Mouse (Mus musculus) spleen, postnatal 4 days (tissue): Measurements from ENCODE around the gene Smpd1.

Experiments used
- DNase-seq, 2 experiments: peaks; one replicate each; pipeline ENCODE4 v3.0.0; 2022; ENCODE audit warnings: low spot score in 2 of 2

Smpd1 gene

DNA sequence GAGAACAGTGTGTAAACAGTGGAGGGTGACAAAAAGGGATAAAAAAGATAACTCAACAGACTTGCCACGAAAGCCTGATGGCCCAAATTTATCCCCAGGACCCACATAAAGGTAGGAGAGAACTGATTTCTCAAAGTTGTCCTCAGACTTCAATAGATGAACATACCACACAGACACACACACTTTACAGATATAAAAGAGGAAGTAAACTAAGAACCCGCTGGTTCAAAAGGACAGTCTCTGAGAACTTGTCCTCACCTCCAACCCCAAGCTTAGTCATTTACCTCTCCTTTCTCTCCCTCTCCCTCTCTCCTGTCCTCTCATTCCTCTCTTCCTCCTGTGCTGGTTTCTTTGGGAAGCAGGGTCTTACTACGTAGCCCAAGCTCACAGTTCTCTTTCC lies 8.2 kb downstream of the Smpd1 start:
- DNase-seq = no peak

DNA sequence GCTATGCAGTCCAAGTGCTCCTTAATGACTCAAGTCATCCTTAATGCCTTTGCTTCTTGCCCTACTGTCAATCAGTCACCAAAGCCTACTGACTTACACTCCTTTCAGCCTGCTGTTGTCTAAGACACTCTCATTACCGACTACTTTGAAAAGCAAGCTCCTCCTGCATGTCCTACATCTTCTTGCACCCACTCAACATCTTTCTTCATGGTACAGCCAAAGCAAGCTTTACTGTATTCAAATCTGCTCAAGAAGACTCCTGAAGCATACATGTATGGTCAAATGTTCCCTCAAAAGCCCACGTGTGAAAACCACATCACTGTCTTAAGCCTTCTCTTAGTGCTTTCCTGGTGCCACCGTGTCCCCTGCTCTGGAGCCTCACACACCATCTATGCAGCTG lies 9.2 kb downstream of the Smpd1 start:
- DNase-seq = no peak

DNA sequence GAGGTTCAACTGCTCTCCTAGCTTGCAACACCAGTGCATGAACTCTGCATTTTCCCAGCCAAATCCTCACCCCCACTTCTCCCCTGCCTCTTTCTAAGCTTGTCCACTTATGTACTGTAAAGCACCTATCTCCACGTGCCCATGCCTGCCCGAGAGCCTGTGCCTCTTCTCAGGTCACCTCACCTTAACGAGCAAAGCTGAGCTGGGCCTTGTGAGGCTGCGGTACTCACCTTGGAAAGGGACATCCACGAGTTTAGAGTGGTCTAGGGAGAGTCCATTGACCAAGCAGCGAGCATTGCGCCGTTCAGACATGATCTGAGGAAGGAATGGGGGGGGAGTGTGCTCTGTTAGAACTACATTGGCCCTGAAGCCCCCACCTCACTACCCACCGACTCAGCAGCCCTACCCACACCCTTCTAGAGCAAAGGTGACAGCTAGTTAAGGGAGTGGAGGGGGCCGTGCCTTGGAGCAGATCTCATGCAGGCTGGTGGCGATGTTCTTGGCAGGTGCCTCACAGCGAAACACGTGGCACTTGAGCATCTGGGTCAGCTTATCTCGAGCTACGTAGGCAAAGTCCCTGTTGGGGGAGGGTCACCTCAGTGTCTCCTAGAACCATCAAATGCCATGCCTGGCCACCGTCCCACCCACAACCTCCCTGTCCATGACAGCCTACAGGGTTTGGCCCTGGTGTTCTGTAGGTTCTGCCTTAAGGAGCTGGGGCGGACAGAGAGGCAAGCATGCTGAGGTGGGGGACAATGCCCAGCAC lies 11.1 kb downstream of the Smpd1 start:
- no peak for DNase-seq

DNA sequence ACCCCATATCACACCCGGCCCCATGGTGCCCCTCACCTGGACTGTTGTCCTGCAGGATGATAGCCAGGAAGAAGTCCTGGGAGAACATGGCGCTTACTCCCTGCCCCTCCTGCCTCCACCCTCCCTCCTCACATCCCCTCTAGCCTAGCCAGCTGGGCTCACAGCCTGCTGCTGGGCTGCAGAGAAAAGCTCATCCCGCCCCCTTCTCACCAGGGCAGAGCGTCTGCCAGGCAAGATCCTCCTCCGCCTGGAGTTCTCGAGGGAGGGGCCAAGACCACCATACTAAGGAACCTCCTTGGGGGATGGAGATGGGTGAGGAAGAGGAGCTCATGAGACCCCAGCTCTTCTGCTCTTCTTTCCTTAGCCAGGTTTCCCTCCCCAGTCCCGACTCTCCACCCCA lies 14.4 kb downstream of the Smpd1 start:
- DNase-seq = no peak

DNA sequence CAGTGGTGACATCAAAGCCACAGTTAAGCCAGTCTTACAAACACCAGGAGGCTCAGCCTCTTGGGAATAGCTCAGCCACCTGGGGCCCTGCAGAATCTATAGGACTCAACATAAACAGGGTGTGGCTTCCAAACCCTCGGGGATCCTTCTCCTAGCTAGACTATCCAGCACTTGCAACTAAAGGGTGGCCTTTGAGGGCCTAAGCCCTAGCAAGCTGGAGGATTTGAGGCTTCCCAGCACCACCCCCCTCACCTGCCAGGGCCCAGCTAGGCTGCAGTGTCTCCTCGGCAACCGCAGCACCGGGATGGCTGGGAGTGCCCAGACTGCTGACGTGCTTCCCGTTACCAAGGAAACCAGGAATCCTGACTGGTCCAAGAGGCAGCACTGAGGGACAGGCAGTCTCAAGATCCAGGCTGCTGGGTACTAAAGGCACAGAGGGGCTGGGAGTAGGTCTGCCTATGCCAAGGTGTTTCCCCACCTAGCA lies 14.9 kb downstream of the Smpd1 start:
- DNase-seq = no peak

DNA sequence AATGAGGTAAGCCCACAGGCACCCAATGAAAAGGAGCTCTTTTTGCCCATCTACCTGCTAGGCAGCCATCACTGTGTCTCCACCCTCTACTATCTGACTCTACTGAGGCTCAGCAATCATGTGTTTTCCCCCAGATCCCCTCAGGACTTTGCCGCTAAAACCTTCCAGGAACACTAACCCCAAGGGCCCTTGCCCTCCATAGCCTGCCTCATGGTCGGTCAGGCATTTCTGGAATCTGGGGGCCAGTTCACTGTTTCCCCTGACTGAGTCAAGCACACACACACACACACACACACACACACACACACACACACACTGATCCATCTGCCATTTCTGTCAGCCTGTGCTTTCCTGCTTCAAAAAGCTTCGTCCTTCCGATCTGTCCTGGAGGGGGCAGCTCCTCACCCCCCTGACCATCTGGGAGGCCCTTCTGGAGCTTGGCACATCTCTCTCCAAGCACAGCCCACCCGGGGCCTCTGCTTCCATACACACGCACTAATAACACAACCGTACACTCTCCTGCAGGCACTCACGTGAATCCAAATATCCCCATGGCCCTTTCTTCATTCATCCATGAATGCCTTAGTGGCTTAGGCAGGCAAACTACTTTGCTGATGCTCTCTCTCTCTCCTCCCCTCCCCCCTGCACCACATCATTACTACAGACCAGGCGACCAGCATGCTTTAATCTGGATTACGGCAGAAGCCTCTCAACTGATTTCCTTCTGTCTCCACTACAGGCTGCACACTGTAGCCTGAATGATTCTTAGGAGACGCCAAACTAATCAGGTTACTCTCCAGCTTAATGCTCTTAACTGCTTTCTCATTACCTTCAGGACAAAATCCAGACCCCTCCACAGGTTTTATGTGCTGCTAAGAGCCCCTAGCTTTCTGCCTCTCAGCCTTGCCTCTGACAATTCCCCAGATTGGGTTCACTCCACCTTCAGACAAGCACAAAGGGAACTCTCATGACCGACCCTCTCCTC lies 15.6 kb downstream of the Smpd1 start:
- no peak for DNase-seq

DNA sequence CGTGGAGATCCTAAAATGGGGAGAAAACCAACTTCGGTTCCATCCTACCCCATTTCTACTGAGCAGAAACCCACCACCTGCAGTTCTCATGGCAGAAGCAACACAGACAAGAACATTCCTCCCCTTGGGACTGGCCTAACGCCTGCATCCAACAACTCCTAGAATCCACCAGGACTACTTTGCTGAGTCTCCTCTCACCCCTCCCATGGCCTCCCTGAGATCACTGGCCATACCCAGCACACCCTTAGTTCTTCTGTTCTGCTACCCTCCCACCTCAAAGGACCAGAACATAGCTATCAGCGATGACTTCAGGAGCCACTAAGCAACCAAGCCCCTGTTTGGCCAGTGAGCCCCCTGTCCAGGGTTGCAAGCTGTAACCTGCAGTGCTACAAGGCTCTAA lies 16.6 kb downstream of the Smpd1 start:
- no peak for DNase-seq

DNA sequence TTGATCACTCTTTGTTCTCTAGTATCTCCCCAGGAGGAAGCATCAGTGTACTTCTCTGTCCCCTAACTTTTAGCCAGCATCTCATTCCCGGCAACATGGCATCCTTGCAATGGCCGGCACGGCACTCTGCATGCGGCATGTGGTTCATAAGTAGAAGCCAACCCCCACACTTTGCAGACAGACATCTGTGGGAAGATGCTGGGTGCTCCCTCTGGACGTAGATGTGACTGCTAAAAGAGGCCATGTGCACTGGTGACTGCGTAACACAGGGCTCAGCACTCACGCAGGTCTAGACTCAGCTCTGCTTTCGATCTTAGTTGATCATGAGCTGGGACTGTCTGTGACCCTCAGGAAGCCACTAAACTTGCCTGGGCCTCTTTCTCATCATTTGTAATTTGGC lies 18.8 kb downstream of the Smpd1 start:
- DNase-seq = no peak

DNA sequence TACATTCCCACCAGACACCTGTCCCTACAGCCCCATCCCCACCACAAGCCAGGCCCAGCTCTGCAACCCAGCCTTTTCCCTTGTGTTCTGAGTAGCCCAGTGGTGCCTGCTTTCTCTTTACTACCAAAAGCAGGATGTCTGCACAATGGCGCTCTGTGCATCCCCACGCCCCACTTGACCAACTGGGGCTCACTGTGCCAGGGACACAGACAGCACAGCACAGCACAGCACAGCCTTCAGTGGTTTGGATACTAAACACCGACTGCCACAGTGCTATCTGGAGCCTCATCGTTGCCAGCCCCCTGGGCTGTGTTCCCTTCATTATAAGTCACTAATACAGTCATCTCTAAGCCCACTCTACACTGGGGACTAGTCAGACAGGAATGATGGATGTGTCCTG lies 20.4 kb downstream of the Smpd1 start:
- DNase-seq = no peak

DNA sequence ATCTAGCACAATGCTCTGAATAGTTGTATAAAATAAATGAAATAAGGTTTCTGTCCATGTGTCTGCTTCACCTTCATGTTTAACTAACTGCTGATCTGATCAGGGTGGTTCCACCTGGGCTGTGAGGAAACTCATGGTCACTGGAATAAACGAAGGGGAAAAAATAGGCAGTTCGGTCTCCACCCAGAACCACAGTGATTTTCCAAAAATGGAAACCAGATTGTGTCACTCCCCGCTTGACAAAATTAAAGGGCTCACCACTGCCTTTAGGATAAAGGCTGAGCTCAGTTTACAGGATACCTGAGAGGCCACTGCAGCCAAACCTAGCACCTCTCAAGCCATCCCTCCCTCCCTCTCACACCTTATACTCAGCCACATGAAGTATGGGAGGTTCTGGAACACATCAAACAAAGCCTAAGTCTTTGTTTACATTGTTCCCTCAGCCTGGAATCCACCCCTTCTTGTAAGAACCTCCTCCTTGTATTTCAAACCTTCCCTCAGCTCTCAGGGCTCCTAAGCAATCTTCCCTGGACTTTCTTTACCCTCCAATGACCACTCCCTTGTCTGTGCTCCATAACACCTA lies 22.1 kb downstream of the Smpd1 start:
- DNase-seq = no peak

DNA sequence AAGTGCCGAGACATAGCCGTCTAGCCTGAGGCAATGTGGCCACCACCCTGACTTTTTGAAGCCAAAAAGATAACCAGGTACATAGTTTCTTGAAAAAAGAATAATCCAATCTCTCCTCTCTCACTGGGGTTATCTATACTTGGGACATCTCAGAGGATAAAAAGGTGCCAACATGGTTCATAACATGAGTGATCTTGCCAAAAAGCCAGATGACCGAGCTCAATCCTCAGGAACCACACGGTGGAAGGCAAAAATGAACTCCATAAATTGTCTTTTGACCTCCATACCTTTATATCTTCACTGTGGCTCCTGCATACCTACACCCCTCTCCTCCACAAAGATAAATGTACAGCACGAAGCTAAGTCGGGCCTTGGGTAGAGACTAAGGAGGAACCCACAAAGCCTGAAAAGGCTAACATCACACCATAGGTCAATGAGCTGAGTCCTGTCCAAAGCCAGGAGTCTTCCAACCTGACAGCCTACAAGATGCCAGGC lies 23.3 kb downstream of the Smpd1 start:
- no peak for DNase-seq

DNA sequence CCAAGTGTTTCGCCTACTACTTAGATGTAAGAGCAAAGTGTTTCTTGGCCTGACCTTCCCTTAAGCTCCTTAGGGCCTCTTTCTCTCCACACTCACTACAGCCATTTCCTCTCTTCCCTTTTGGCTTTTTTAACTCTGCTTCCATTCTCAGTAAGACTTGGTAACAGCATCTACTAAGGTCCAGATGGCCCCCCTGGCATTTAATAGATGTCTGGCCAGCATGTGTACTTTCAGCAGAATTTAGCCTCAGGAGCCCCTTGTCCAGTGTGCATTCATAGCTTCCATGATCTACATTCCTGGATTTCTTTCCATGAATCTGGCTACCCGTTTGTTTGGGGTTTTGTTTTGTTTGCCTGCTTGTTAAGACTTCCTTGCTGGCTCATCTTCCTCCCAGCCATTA lies 24.3 kb downstream of the Smpd1 start:
- DNase-seq = no peak

DNA sequence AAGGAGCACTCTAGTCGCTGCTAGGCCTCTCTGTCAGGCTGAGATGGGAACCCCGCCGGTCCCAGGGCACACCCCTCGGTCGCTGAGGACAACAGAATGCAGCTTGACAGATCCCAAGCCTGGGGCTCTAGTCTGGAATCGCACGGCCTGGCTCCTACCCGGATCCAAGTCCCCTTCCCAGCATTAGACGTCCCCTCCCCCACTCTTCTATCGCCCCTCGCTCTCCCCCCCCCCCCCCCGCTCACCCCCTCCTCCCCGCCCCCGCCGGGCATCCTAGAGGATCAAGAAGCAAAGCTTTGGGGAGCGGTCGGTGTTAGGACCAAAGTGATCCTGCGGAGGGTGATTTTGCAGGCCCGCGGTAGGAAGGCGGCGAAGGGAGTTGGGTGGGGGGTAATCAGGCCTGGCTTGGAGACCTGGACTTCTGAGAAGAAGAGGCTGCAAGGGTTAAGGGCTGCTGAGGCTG lies 26.5 kb downstream of the Smpd1 start:
- DNase-seq = no peak

DNA sequence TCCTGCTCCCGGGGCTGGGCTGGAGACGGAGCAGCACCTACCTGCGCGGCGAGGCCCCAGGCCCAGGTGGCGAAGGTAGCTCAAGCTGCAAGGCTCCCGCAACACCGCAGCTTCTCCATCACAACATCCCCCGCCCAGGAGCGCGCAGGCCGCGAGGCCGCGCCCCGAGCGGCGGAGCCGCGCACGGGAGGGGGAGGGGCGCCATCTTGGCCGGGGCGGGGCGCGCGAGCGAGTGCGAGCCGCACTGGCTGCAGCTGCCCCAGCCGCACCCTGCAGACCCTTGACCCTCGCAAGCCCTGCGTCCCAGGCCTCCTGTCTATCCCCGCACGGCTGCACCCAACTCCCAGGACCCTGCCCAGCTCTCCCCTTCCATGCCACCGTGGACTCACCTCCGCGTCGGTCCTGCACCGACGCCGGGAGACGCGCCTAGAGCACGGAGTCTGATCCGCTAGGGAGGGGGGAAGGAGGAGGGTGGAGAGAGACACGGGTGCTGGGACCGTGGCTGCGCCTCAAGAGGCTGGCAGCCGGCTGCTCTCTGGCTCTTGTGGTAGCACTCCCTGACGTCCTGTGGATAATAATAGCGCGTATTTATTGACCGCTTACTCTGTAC lies 27.0 kb downstream of the Smpd1 start, which contains the start of gene Apbb1:
Gene Apbb1, minus strand, starts transcription at position 560 of the 610 bp plus-strand sequence.
- peak; percentile 26 to 71 for DNase-seq

DNA sequence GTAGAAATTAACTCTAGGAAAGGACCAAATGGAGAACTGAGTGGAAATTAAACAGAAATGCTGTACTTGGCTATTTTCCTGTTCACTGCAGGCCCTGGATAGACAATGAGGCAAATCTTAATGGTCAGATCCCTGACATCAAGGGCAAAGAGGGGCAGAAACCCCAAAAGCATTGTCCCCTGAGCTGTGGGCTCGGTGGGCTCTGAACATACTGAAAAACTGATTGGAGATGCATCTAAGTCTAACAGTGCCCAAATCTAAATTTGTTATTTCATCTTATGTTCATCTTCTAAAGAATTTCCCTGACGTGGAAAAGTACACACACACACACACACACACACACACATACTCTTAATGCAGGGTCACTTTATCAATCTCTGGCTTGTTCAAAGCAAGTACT lies 27.8 kb downstream of the Smpd1 start:
- DNase-seq = no peak

DNA sequence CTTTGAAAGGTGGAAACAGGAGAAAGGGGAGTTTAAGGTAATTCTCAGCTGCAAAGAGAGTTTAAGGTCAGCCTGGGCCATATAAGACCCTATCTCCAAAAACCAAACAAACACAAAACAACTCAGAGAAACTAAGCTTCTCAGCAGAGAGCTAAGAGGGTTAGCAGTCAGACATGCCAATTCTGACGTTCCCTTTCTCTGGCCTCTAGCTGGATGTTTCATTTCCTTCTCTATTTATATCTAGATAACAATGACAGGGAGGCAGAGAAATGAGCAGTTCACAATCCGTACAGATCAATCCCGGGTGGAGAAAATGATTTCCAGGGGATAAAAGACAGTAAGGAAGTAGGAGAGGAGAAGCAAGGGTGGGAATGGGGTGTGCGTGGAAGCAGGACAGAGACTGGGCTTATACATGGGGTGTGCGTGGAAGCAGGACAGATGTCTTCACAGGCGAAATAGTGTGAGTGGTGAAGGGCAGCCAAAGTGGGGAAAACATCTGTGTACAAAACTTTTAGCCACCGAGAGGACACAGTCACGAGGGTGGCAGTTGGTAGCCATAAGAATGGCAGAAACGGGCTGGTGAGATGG lies 34.3 kb downstream of the Smpd1 start:
- DNase-seq = no peak

DNA sequence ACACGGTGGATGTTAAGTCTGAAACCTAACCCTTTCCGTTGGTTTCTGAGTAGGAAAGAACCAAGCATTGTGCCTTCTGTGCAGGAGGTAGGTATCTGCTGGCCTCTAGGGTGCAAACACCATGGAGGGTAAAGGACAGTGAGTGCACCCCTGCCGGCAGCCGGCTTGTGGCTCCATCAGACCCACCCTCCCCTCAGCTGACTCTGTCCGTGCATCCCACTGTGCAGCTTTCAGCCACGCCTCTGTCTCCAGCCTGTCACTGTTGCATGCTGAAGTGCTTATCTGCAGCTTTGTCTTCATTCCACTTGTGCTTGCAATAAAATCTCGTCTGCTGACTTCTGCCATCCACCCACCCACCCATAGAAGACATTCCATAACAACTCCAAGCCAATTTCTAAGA lies 35.9 kb downstream of the Smpd1 start:
- no peak for DNase-seq

DNA sequence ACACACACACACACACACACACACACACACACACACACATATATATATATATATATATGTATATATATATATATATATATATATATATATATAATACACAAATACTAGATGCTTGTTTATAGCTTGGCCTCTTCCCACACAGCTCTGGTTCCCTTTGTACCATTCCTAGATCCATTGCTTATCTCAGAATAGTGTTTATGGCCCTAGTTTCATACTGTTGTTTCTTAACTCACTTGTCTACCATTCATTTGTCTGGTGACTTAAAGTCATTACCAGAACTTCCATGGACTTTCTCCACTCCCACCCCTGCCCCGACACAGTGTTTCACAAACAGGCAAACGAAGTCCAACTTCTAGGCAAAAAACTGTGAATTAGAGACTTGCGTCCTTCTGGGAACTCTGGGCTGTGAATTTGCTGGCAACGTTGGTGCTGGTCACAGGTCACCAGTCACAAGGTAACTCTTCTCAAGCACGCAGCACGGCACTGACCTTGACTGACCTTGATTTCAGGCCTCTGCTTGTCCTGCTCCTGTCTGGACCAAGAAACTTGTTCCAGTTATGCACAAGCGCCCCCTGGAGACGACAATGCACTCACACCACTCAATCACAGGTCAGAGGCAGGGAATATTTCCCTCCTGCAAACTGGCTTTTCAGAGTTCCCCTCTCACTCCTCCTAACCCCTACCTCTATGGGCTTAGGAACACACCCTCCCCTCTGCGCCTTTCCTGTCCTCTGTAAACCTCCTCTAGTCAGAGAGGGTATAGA lies 48.9 kb downstream of the Smpd1 start:
- DNase-seq = peak; percentile 44 to 71
